Mouse (Mus musculus) lung, postnatal 14 days (tissue): ENCODE measurements at regions not wholly inside any gene's neighbourhood (a gene's known extent, or its start where the extent isn't known, plus 50 kb on each side); places are given as distances from the start of the nearest gene placed in this dataset.
A peak's percentile ranks its signal among the peaks of the same experiment; 100 is the strongest.

Experiments used
- DNase-seq: peaks from one replicate; pipeline ENCODE4 v3.0.0; 2021

GRCm38 (mm10) chr7:68686396-68687139, 62.5 kb downstream of the Arrdc4 start:
- DNase-seq: no peak

- no peak for DNase-seq
These were observed 66.0 kb downstream of the Arrdc4 start for GRCm38 (mm10) chr7:68682929-68683643.

GRCm38 (mm10) chr7:68682318-68682728, 66.7 kb downstream of the Arrdc4 start:
- DNase-seq: peak; percentile 27

- no peak for DNase-seq
These were observed 69.3 kb downstream of the Arrdc4 start for GRCm38 (mm10) chr7:68679770-68680169.

GRCm38 (mm10) chr7:68667790-68668732, 81.0 kb downstream of the Arrdc4 start:
- DNase-seq: no peak

GRCm38 (mm10) chr7:68667215-68667614, 81.8 kb downstream of the Arrdc4 start:
- DNase-seq: peak; percentile 19

GRCm38 (mm10) chr7:68656354-68656753, 92.7 kb downstream of the Arrdc4 start:
- DNase-seq: no peak

GRCm38 (mm10) chr7:68653534-68653933, 95.5 kb downstream of the Arrdc4 start:
- DNase-seq: no peak

GRCm38 (mm10) chr7:68651418-68651817, 97.6 kb downstream of the Arrdc4 start:
- peak; percentile 9 for DNase-seq

GRCm38 (mm10) chr7:68637556-68638215, 111.4 kb downstream of the Arrdc4 start:
- DNase-seq: no peak

- no peak for DNase-seq
These were observed 128.0 kb downstream of the Arrdc4 start for GRCm38 (mm10) chr7:68621080-68621479.

GRCm38 (mm10) chr7:68610499-68610898, 138.5 kb downstream of the Arrdc4 start:
- no peak for DNase-seq

GRCm38 (mm10) chr7:68607170-68607569, 141.9 kb downstream of the Arrdc4 start:
- no peak for DNase-seq

GRCm38 (mm10) chr7:68606278-68606677, 142.8 kb downstream of the Arrdc4 start:
- DNase-seq: no peak

GRCm38 (mm10) chr7:68603711-68604110, 145.3 kb downstream of the Arrdc4 start:
- no peak for DNase-seq

- DNase-seq: no peak
These were observed 147.0 kb downstream of the Arrdc4 start for GRCm38 (mm10) chr7:68602003-68602402.

- DNase-seq: no peak
These were observed 155.0 kb downstream of the Arrdc4 start for GRCm38 (mm10) chr7:68594017-68594386.

- no peak for DNase-seq
These were observed 155.6 kb downstream of the Arrdc4 start for GRCm38 (mm10) chr7:68593344-68594016.

- no peak for DNase-seq
These were observed 166.3 kb downstream of the Arrdc4 start for GRCm38 (mm10) chr7:68582540-68583325.

- peak; percentile 71 for DNase-seq
These were observed 168.4 kb downstream of the Arrdc4 start for GRCm38 (mm10) chr7:68580650-68581049.

GRCm38 (mm10) chr7:68579666-68580065, 169.4 kb downstream of the Arrdc4 start:
- peak; percentile 92 for DNase-seq
